Mouse (Mus musculus) lung, embryonic 14.5 days (tissue): ENCODE data around the gene Atxn1. TPM values are rescaled to one million over a fixed set of nuclear protein-coding genes. Genes with fewer than 3 reads are reported as not detected.

Source experiments
- ATAC-seq: fragments of 200-750 bp; cut with Nextera tagmentation; 2 replicates; pipeline ENCODE4 v1.8.0; 2017; ENCODE audit warnings: mild to moderate bottlenecking, moderate TSS enrichment, moderate library complexity; ENCODE audit not compliant: insufficient read depth
- DNase-seq: peaks from one replicate; pipeline ENCODE4 v3.0.0-alpha.2; 2015
- H3K27ac ChIP-seq: fragments of 300-500 bp; sonication (generic); 2 replicates; pipeline ENCODE4 v1.5.1; 2014; ENCODE audit warnings: low read depth, mild to moderate bottlenecking, moderate library complexity
- H3K27me3 ChIP-seq: fragments of 300-500 bp; sonication (generic); 2 replicates; pipeline ENCODE4 v1.6.1; 2014; ENCODE audit warnings: low read length, control low read depth; ENCODE audit not compliant: insufficient read depth
- H3K36me3 ChIP-seq: fragments of 300-500 bp; sonication (generic); 2 replicates; pipeline ENCODE4 v1.6.1; 2014; ENCODE audit warnings: control low read depth; ENCODE audit not compliant: insufficient read depth
- H3K4me1 ChIP-seq: fragments of 300-500 bp; sonication (generic); 2 replicates; pipeline ENCODE4 v1.6.1; 2014; ENCODE audit warnings: antibody characterized with exemption, control low read depth; ENCODE audit not compliant: insufficient read depth
- H3K4me2 ChIP-seq: fragments of 300-500 bp; sonication (generic); 2 replicates; pipeline ENCODE4 v1.6.1; 2014; ENCODE audit warnings: mild to moderate bottlenecking
- H3K4me3 ChIP-seq: fragments of 300-500 bp; sonication (generic); 2 replicates; pipeline ENCODE4 v1.5.1; 2014; ENCODE audit warnings: low read depth, low read length
- H3K9ac ChIP-seq: fragments of 300-500 bp; sonication (generic); 2 replicates; pipeline ENCODE4 v1.6.1; 2014
- H3K9me3 ChIP-seq: fragments of 300-500 bp; sonication (generic); 2 replicates; pipeline ENCODE4 v1.6.1; 2016; ENCODE audit warnings: low read depth, low read length, control low read depth
- CTCF ChIP-seq: IDR thresholded peaks from 2 replicates; pipeline ENCODE4 v1.5.1; 2016; ENCODE audit warnings: antibody characterized with exemption, low read depth
- WGBS: fragments of 180-500 bp; shearing (Covaris S2); extraction: QIAGEN DNeasy Blood & Tissue Kit; methylation state at CpG from one replicate; pipeline ENCODE4 v1.1.7; 2014; 5-methylcytosine and 5-hydroxymethylcytosine counted together
- polyA plus RNA-seq: library from polyadenylated mRNA; unstranded; fragments of >200 nt; fragmentation: Nextera tagmentation; extraction: Ambion mirVana; gene quantifications from 2 replicates; pipeline ENCODE4 v1.2.1, GENCODE M21; 2014

Gene Atxn1
- polyA plus RNA-seq, 1 experiment from 2014 or later, result 3.9 TPM

- ATAC-seq (no peak), DNase-seq (no peak)
- H3K36me3 ChIP-seq, result no peaks in the 10 kb centered on the region
- H3K9me3 ChIP-seq, result no peaks in the 10 kb centered on the region
- no peak overlapping the region for H3K4me3 ChIP-seq
- H3K9ac ChIP-seq, result no peak overlapping the region
- no peak for TF ChIP-seq CTCF
- peaks cover 6% of the 10 kb centered on the region; the same call in 1 of the 2 replicates for H3K4me1 ChIP-seq
- H3K27me3 ChIP-seq, result no peaks in the 10 kb centered on the region
- H3K27ac ChIP-seq, result no peak overlapping the region
- H3K4me2 ChIP-seq, result no peak overlapping the region
- 65% methylated on average over 6 of the region's 6 CpGs for WGBS
Observed at GRCm38 (mm10) chr13:45875686-45876367, 89.0 kb downstream of the Atxn1 start.

- no peaks in the 10 kb centered on the region for H3K27me3 ChIP-seq
- no peaks in the 10 kb centered on the region for H3K4me1 ChIP-seq
- no peak for TF ChIP-seq CTCF
- whole genome bisulfite sequencing, result 64% methylated on average over 4 of the region's 4 CpGs
- no peak for ATAC-seq
- no peak overlapping the region for H3K4me2 ChIP-seq
- no peaks in the 10 kb centered on the region for H3K9me3 ChIP-seq
- no peak overlapping the region for H3K9ac ChIP-seq
- H3K36me3 ChIP-seq, result no peaks in the 10 kb centered on the region
- H3K27ac ChIP-seq, result no peak overlapping the region
- H3K4me3 ChIP-seq, result no peak overlapping the region
- DNase-seq, result no peak
Observed at GRCm38 (mm10) chr13:45874196-45874595, 90.6 kb downstream of the Atxn1 start.

GRCm38 (mm10) chr13:45872966-45873365, 91.8 kb downstream of the Atxn1 start:
- Histone ChIP-seq H3K27me3 (no peaks in the 10 kb centered on the region), H3K9me3 (no peaks in the 10 kb centered on the region), H3K9ac (no peak overlapping the region), H3K4me1 (no peaks in the 10 kb centered on the region), H3K4me2 (no peak overlapping the region), H3K36me3 (no peaks in the 10 kb centered on the region), H3K4me3 (no peak overlapping the region), H3K27ac (no peak overlapping the region)
- ATAC-seq (no peak), DNase-seq (no peak)
- no peak for TF ChIP-seq CTCF
- WGBS, result 80% methylated on average over 7 of the region's 7 CpGs

- no peaks in the 10 kb centered on the region for H3K4me1 ChIP-seq
- ATAC-seq (no peak), DNase-seq (no peak)
- H3K27me3 ChIP-seq, result no peaks in the 10 kb centered on the region
- H3K9me3 ChIP-seq, result no peaks in the 10 kb centered on the region
- no peak overlapping the region for H3K4me2 ChIP-seq
- WGBS, result 63% methylated on average over 14 of the region's 14 CpGs
- no peaks in the 10 kb centered on the region for H3K36me3 ChIP-seq
- H3K9ac ChIP-seq, result no peak overlapping the region
- no peak overlapping the region for H3K27ac ChIP-seq
- no peak for TF ChIP-seq CTCF
- H3K4me3 ChIP-seq, result no peak overlapping the region
Observed at GRCm38 (mm10) chr13:45872041-45872746, 92.6 kb downstream of the Atxn1 start.

- ATAC-seq (no peak), DNase-seq (no peak)
- H3K36me3 ChIP-seq, result no peaks in the 10 kb centered on the region
- no peaks in the 10 kb centered on the region for H3K9me3 ChIP-seq
- no peak overlapping the region for H3K9ac ChIP-seq
- no peak overlapping the region for H3K4me3 ChIP-seq
- no peaks in the 10 kb centered on the region for H3K27me3 ChIP-seq
- H3K4me2 ChIP-seq, result no peak overlapping the region
- 32% methylated on average over 7 of the region's 7 CpGs for WGBS
- TF ChIP-seq CTCF, result no peak
- H3K27ac ChIP-seq, result no peak overlapping the region
- no peaks in the 10 kb centered on the region for H3K4me1 ChIP-seq
Observed at GRCm38 (mm10) chr13:45871554-45871953, 93.3 kb downstream of the Atxn1 start.

GRCm38 (mm10) chr13:45868886-45869285, 95.9 kb downstream of the Atxn1 start:
- H3K4me2 ChIP-seq, result no peak overlapping the region
- H3K9ac ChIP-seq, result no peak overlapping the region
- H3K4me1 ChIP-seq, result no peaks in the 10 kb centered on the region
- 73% methylated on average over 8 of the region's 8 CpGs for WGBS
- H3K27me3 ChIP-seq, result no peaks in the 10 kb centered on the region
- H3K9me3 ChIP-seq, result no peaks in the 10 kb centered on the region
- no peak for ATAC-seq
- no peaks in the 10 kb centered on the region for H3K36me3 ChIP-seq
- H3K27ac ChIP-seq, result no peak overlapping the region
- DNase-seq, result no peak
- no peak overlapping the region for H3K4me3 ChIP-seq
- TF ChIP-seq CTCF, result no peak

GRCm38 (mm10) chr13:45867273-45867672, 97.5 kb downstream of the Atxn1 start:
- peak; percentile 63 for ATAC-seq

More at GRCm38 (mm10) chr13:45867273-45867672, 97.5 kb downstream of the Atxn1 start:
- no peak for TF ChIP-seq CTCF
- Histone ChIP-seq H3K27ac (no peak overlapping the region), H3K9ac (no peak overlapping the region), H3K4me2 (no peak overlapping the region), H3K4me3 (no peak overlapping the region), H3K9me3 (no peaks in the 10 kb centered on the region), H3K27me3 (no peaks in the 10 kb centered on the region), H3K36me3 (no peaks in the 10 kb centered on the region), H3K4me1 (no peaks in the 10 kb centered on the region)
- DNase-seq, result peak; percentile 81
- WGBS, result 46% methylated on average over 14 of the region's 14 CpGs
